Mouse (Mus musculus): ENCODE measurements around the gene Tmem40.

Tmem40 gene

DNA sequence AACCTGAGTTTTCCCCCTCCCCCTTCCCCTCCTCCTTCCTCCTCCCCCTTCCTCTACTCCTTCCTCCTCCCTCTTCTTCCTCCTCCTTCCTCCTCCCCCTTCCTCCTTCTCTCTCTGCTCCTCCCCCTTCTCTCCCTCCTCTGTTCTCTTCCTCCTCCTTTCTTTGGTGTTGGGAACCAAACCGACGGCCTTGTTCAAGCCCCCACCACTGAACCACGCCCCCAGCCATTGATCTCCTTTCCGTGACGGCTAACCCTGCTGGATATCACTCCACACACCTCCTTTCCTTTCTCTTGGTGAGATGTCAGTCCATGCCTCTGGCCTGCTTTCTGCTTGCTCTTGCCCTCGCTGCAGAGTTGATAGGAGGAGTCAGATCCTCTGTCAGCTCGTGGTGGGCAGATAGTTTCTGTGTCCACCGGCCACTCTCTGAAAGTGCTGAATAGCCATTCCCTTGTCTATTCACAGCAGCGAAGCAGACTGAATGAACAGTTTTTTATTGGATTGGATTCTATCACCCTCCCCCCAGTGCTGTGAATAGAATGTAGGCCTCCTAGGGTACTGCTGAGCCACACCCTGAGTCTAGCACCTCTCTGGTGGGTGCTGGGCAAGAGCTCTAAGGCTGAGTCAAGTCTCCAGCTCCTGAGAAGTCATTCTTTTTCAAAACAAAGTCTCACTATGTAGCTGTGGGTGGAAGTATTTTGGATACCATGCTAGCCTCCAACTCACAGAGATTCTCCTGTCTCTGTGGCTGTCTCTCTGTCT lies at the start of gene Tmem40:
Gene Tmem40, minus strand, starts transcription at position 416 of the 762 bp plus-strand sequence.
- in situ Hi-C loops (cut with MboI, MseI): no loop called here

DNA sequence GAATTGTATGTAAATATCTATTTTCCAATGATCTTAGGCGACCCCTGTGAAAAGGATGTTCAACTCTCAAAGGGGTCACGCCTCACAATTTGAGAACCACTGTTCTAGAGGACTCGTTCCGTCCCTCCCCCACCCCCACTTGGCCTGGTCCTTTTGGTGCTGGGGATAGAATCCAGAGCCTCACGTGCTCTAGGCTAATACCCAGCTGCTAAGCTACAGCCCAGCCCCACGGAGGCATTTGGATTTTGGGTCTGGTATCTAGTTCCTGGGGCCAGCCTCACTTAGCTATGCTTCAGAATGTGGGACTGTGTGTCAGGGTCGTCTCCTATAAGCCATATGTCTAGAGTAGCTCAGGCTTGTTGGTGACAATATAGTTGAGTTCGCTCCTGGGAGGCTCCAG lies 49.4 kb upstream of the Tmem40 start:
- in situ Hi-C loops (cut with MboI, MseI): no loop called here

DNA sequence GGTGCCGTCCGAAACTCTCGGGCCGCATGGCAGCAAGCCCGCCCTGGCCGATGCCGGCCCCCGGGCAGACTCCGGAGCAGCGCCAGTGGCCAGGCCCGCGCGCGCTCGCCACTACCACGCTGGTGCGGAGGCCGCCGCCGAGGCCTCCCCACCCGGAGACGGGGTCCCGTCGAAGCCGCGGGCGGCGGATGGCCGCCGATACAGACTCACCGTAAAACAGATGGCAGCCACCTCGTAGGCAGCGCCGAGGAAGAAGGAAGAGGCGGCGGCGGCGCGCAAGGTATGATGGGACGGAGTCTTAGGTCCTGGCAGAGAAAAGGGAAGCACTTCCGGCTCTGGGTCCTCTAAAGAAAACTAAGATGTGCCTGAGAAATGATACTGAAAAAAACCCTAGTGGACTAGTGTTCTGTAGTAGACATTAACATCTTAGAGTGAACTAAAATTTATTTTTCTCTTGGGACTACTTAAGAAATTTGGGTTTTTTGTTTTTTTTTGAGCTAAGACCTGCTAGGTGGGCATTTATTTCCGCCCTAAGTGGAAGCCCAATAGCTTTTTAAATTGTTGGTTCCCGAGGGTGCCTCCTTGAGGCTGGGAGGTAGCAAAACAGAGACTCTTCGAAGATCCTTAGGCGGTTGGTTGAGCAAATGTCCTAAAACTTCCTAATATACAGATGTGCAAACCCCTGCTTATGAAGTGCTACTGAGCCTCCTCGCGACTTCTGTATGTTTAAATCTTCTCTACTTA lies 46.5 kb upstream of the Tmem40 start, which contains the start of gene Rpl32:
Gene Rpl32, minus strand, starts transcription at position 260 of the 744 bp plus-strand sequence.
- in situ Hi-C loops (cut with MboI, MseI): no loop called here

DNA sequence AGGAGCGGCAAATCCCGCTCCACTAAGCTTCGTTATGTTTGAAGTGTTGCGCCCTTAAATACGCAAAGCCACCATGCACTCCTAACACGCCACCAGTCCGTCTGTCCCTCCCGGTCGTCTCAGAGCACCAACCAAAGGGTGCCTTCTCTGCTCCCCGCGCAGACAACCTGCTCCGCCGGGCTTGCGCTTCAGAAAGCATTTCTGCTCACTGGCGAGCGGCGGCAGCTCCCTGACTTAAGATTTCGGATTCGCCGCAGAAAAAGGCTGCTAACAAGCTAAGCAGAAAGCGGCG lies 45.9 kb upstream of the Tmem40 start:
- in situ Hi-C loops (cut with MboI, MseI): no loop called here

DNA sequence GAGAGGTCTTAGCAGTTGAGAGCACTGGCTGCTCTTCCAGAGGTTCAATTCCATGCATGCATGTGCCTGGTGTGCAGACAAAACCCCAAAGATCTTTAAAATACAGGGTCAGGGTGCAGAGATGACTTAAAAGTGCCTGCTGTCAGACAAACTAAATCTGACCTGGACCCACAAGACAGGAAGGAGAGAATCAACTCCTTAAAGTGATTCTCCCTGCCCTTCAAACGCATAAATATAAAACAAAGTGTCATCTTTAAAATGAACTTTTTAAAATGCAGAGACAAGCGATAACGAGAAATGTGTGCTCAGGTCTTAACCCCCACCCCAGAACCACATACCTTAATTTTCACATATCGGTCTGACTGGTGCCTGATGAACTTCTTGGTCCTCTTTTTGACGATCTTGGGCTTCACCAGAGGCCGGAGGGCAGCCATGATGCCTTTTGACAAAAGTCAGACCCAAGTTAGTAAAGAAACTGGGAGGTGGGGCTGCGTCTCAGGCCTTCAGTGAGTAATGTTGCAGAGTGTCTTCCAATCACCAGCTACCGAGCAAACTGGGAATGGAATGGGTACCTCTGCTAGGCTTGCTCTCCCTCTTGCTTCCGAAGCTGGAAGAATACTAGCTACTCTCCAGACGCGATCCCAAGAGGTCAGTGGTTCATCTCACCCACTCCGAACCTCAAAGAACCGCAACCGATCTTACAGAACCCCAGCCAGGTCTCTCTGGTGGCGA lies 45.4 kb upstream of the Tmem40 start:
- in situ Hi-C loops (cut with MboI, MseI): no loop called here

DNA sequence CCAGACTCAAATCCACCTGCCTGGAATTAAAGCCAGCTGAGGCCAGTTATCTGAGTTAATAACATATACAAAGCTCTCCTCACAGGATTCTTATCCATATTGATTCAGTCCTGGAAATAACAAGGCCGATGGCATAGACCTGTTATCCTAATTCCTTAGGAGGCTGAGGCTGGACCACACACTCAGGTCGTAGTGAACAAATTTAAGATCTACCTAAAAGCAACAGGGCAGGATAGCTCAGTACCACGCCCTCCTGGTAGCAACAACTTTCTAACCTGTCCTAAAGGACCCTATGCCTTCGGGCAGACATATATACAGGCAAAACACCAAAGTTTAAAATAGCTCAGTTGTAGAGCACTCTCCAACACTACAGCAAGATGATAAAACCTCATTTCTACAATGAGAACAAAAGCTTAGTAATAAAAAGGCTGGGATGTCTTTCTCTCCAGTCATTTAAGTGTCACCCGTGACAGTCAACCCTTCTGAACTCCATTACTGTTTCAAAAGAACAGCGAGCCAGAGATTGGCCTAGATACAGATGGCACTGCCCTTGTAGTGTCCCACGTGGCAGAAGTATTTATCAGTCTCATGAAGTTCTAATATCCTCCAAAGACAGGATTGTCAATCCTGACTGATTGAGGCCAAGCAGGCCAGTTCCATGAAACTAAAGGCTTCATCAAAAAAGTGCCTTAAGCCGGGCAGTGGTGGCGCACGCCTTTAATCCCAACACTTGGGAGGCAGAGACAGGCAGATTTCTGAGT lies 42.4 kb upstream of the Tmem40 start:
- in situ Hi-C loops (cut with MboI, MseI): no loop called here

DNA sequence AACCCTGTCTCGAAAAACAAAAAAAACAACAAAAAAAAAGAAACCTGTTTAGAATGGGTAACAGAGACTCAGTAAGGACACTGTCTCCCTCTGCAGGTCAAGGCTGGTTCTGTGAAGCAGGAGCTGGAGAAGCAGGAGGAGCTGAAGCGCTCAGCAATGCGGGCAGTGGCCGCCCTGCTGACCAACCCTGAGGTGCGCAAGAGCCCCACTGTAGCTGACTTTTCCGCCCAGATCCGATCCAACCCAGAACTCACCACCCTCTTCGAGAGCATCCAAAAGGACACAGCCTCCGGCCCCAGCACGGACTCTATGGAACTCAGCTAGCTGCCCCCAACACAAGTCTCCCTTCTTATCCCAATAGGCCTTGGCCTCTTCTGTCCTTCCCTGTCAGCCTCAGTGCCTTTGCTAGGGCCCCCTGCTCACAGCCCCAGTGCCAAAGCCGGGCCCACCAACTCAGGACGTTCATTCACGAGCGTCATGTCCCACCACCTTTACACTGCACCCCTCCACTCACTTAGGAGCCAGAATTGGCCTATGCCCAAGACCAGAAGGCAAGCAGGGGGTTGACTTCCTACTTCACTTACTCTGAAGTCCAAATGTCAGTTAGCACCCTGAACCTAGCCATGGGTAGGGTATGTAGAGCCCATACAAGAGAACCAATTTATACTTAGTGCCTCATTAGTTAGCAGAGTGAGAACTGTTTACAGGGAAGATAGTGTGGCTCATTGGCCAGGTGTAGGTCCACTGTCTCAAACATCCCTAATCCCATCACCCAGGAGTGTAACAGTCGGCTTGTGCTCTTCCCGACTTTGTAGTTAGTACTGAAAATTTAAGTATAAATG lies 41.6 kb upstream of the Tmem40 start:
- in situ Hi-C loops (cut with MboI, MseI): no loop called here

DNA sequence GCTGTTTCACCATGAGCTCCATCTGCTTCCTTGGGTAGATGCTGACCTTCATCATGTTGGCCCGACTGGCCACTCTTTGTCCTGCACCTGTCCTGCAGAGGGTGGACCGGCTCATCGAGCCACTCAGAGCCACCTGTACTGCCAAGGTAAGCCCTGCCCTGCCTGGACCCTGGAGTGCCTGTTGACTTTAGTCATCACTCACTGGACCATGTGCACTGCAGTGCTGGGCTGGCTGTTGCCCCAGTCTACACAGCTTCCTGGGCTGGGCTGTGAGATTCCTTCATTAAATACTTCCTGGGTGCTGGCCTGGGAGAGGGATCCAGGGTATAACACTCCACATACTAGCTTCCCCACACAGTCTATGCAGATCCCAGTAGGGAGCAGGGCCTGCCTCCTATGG lies 39.6 kb upstream of the Tmem40 start:
- in situ Hi-C loops (cut with MboI, MseI): no loop called here

DNA sequence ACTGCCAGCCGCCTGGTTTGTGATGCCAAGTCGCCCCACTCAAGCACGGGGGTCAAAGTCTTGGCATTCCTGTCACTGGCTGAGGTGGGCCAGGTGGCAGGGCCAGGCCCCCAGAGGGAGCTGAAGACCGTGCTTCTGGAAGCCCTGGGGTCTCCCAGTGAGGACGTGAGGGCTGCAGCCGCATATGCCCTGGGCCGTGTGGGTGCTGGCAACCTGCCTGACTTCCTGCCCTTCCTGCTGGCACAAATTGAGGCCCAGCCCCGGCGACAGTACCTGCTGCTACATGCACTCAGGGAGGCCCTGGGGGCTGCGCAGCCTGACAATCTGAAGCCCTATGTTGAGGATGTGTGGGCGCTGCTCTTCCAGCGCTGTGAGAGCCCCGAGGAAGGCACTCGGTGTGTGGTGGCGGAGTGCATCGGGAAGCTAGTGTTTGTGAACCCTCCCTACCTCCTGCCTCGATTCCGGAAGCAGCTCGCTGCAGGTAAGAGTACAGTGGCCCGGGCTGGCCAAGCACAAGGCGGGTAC lies 30.5 kb upstream of the Tmem40 start:
- in situ Hi-C loops (cut with MboI, MseI): no loop called here

DNA sequence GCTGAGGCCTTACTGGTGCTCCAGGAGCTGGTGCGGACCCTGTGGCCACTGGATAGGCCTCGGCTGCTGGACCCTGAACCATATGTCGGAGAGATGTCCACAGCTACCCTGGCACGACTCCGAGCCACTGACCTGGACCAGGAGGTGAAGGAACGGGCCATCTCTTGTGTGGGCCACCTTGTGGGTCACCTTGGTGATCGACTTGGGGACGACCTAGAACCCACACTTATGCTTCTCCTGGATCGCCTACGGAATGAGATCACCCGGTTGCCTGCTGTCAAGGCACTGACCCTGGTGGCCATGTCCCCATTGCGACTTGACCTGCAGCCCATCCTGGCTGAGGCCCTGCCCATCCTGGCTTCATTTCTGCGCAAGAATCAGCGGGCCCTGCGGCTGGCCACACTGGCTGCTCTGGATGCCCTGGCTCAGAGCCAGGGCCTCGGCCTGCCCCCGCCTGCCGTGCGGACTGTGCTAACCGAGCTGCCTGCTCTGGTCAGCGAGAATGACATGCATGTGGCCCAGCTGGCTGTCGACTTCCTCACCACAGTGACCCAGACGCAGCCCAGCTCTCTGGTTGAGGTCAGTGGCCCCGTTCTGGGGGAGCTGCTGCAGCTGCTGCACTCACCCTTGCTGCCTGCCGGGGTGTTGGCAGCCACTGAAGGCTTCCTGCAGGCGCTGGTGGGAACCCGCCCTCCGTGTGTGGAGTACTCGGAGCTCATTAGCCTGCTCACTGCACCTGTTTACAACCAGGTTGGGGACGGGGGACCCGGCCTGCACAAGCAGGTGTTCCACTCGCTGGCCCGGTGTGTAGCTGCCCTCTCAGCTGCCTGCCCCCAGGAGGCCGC lies 29.9 kb upstream of the Tmem40 start:
- in situ Hi-C loops (cut with MboI, MseI): no loop called here

DNA sequence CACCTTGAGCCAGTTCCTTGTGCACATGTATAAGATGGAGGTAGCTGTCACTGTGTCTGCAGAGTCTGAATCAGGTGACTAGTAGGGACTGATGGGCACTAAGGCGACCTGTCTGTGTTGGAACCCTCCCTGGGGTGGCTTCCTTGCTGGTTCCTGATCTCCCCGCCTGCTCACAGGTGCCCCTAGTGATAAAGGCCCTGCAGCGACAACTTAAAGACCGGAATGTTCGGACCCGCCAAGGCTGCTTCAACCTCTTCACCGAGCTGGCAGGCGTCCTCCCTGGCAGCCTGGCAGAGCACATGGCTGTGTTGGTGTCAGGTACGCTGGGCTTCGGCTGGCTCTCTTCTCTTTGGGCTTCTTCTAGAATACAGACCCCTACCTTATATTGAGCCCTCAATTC lies 28.8 kb upstream of the Tmem40 start:
- in situ Hi-C loops (cut with MboI, MseI): no loop called here

DNA sequence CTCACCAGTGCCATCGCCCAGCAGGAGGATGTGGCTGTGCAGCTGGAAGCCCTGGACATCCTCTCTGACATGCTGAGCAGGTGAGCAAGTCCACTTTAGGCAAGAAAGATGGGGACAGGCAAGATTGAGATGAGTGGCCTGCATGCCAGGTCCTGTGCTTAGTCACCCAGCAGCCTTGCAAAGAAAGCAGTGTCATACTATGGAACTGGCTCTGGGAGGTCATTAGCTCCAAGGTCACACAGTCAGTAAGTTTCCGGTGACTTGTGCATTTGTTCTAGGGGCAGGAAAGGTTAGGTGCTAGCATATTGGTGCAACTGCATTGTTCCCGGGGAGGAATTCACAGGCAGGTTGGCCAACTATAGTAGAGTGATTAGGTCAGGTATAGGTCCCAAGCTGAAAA lies 20.6 kb upstream of the Tmem40 start:
- in situ Hi-C loops (cut with MboI, MseI): no loop called here

DNA sequence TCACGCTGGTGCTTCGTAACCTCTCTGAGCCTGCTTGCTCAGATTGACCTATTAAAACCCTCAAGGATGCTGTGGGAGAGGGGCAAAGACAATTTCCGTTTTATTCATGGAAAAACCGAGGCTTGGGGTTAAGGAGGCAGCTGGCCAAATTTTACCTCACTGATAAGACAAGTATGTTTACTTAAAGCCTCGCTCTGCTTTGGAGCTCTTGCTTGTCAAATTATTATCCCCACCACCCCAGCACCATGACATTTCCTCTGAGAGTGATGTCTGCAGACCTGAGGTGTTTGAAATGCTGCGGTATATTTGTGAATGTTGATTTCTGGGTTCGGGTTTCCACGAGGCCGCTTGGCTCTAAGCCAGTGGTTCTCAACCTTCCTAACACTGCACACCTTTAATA lies 14.2 kb upstream of the Tmem40 start:
- in situ Hi-C loops (cut with MboI, MseI): no loop called here

DNA sequence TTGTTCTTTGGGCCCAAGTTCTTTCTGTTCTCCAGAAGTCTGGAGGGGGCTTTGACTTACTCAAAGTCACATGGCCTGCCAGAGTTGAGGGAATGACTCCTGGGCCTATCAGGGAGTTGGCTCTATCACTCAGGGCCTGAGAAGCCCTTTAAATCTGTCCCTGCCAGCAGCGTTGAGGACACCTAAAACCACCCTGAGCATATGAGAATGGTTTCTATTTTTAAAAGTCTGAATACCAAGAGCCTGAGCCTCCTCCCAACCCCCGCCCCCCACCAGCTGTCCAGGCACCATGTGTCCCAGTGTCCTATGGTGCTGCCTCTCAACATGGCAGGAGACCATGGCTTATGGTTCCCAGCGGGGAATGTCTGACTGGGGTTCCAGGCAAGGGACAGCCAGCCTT lies 13.6 kb upstream of the Tmem40 start:
- in situ Hi-C loops (cut with MboI, MseI): no loop called here

DNA sequence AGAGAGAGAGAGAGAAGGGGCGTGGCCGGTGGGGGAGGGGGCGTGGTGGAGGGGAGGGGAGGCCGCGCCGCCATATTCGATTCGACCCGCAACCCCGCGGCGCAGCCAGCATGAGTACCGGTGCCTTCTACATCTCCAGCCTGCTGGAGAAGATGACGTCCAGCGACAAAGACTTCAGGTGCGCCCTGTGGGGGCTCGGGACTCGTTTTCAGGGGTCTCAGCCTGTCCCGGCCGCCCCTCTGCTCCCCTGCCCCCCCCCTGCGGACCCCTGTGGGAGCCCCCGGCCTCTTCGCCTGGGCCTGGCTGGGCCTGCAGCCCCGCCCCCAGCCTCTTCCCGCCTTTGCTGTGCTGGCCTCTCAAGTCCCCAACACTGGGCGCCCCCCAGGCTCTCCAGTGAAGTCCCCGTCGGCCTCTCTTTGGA lies 12.3 kb upstream of the Tmem40 start, which contains the start of gene Cand2:
Gene Cand2, plus strand, starts transcription at position 38 of the 421 bp plus-strand sequence.
- in situ Hi-C loops (cut with MboI, MseI): no loop called here

DNA sequence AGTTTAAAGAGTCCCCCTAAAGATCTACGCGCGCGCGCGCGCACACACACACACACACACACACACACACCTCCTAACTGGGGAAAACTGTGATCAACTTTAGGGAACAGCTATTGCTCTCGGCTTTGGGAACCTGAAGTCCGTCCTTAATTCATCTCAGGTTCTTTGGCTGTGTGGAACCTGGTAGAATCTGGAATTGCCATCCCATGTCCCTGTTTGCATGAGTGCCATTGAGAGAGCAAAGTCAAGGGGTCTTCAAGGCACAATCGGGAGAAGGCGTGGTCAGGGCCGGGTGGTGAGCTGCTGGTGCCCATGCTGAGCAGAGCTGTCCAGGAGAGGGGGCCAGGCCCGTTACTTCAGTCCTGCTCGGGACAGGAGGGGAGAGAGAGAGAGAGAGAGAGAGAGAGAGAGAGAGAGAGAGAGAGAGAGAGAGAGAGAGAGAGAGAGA lies 11.8 kb upstream of the Tmem40 start:
- in situ Hi-C loops (cut with MboI, MseI): no loop called here

DNA sequence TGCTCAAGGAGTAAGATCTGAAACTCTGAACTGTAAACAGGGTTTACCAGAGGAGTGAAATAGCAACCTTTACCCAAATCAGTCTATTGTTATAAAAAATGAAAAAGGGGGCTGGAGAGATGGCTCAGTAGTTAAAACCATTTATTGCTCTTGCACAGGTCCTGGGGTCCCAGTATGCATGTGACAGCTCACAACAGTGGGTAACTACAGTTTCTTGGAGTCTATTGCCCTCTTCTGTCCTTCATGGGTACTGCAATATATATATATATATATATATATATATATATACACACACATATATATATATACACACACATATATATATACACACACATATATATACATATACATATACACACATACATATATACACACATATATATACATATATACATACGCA lies 10.4 kb upstream of the Tmem40 start:
- in situ Hi-C loops (cut with MboI, MseI): no loop called here

DNA sequence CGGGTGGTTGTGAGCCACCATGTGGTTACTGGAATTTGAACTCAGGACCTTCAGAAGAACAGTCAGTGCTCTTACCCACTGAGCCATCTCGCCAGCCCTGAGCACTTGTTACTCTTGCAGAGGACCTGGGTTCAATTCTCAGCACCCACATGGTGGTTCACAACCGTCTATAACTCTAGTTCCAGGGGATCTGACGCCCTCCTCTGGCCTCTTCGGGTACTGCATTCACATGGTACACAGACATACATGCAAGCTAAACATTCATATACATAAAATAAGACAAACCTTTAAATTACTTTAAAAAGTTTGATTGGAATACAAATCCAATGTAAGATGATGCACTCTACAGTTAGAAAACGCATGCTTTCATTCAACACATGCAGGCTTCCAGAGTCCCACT lies 10.0 kb upstream of the Tmem40 start:
- in situ Hi-C loops (cut with MboI, MseI): no loop called here

DNA sequence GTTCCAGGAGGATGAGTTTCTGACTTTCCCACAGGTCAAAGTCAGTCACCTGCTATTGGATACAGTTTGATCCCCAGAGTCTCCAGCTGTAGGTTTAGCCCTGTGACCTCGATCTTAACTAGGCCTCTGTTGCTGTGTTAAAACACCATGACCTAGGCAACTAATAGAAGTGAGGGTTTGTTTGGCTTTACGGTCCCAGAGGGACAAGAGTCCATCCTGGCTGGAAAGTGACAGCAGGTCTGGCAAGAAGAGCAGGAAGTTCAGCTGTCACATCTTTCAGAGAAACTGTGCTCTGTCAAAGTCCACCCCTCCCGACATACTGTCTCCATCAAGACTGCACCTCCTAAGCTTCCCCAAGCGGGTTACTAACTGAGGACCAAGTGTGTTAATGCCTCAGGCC lies 8.6 kb upstream of the Tmem40 start:
- in situ Hi-C loops (cut with MboI, MseI): no loop called here
